In genomic region chr11:88610112-88610511, GRCm38 (mm10) we compare ENCODE assay signal across 22 mouse cellular contexts.
A peak's percentile ranks its signal among the peaks of the same experiment; 100 is the strongest.
DNase-seq lines count a peak whose midpoint lies in the region; ATAC-seq and TF ChIP-seq lines count a peak whose summit lies in the region.
"Had no signal": no experiment of that assay in that cellular context is flagged by ENCODE, and none has a peak within 500 bp of the region (broad histone marks: within the 10 kb centered on the region; RNA-seq: fewer than 3 reads in every experiment).

No protein-coding gene starts in this region.

- H3K4me1 ChIP-seq in heart, embryonic 10.5 days, result peaks cover 84% of the 10 kb centered on the region
- H3K4me1 ChIP-seq in midbrain, embryonic 14.5 days (ENCODE audit: control insufficient read depth, insufficient read depth, low read length), result peaks cover 30% of the 10 kb centered on the region
- H3K4me1 ChIP-seq in midbrain, postnatal 0 days (ENCODE audit: insufficient read depth, low read length), result peaks cover 11% of the 10 kb centered on the region
- peaks cover 54 to 93% of the 10 kb centered on the region in 2 experiments for H3K4me1 ChIP-seq in CH12.LX (ENCODE audit: control insufficient read depth in 1 of 2, insufficient read depth in 2 of 2)

- DNase-seq in heart, embryonic 10.5 days (ENCODE audit: low spot score), result no peak
- DNase-seq in heart, adult 9 months (ENCODE audit: low spot score in 2 of 2), result no peak
- no peak for DNase-seq in layer of hippocampus, adult 2 months (ENCODE audit: low spot score in 2 of 2)
- no peak for DNase-seq in layer of hippocampus, adult 18-20 months (ENCODE audit: low spot score in 2 of 2)
- DNase-seq in midbrain, embryonic 14.5 days, result no peak
- DNase-seq in midbrain, postnatal 0 days (ENCODE audit: low spot score), result no peak
- DNase-seq in CH12.LX (ENCODE audit: extremely low read depth), result peak; percentile 38
- DNase-seq in thymus, postnatal 4 days, result no peak
- DNase-seq: adrenal gland, adult 2 months; adrenal gland, adult 8-10 months; adrenal gland, postnatal 10 days; adrenal gland, postnatal 14 days; adrenal gland, postnatal 25 days; adrenal gland, postnatal 36 days; B cell, adult 2 months; cerebellum, adult 11 months; cerebellum, adult 11-12 months; cerebellum, adult 18-20 months had no signal

- peak overlapping the region; percentile 23; the same call in 1 of the 2 replicates for H3K27ac ChIP-seq in heart, embryonic 10.5 days
- peak overlapping the region; percentile 33; the same call in 1 of the 2 replicates for H3K27ac ChIP-seq in layer of hippocampus, adult 2 months
- H3K27ac ChIP-seq in midbrain, embryonic 14.5 days (replicated peaks; ENCODE audit: low read depth, low read length), result 0 out of 2 replicates have a peak overlapping the region, but pooled peaks have one; percentile 20
- H3K27ac ChIP-seq in midbrain, postnatal 0 days (ENCODE audit: low read depth, low read length), result no peak overlapping the region
- H3K27ac ChIP-seq in CH12.LX (ENCODE audit: insufficient read depth, low read depth), result peak overlapping the region; percentile 37

- H3K4me2 ChIP-seq in midbrain, embryonic 14.5 days (ENCODE audit: low read length), result no peak overlapping the region
- no peak overlapping the region for H3K4me2 ChIP-seq in midbrain, postnatal 0 days (ENCODE audit: low read depth, low read length, poor library complexity, severe bottlenecking)
- no peak overlapping the region for H3K4me2 ChIP-seq in CH12.LX (ENCODE audit: insufficient read depth, low read depth, poor library complexity, severe bottlenecking)

- TF ChIP-seq EP300 in CH12.LX (IDR thresholded peaks at IDR 0.05; ENCODE audit: low read length), result peak; percentile 69; the same call in 1 of the 2 replicates

- no peaks in the 10 kb centered on the region for H3K27me3 ChIP-seq in heart, embryonic 10.5 days (ENCODE audit: insufficient read depth, poor library complexity, severe bottlenecking)
- no peaks in the 10 kb centered on the region for H3K27me3 ChIP-seq in midbrain, embryonic 14.5 days (ENCODE audit: control insufficient read depth, insufficient read depth, low read length)
- H3K27me3 ChIP-seq in midbrain, postnatal 0 days (ENCODE audit: insufficient read depth, low read length), result no peaks in the 10 kb centered on the region
- H3K27me3 ChIP-seq in CH12.LX (replicated peaks), result no peaks in the 10 kb centered on the region
- H3K27me3 ChIP-seq: Patski had no signal

- in situ Hi-C loops in CH12.LX (cut with MboI; ENCODE audit: low pct_ligation_motif_present, low pct_unique_long_range_greater_than_20kb, low sequenced_read_pairs), result no loop called here

- no peak for TF ChIP-seq RAD21 in CH12.LX (IDR thresholded peaks at IDR 0.05; ENCODE audit: low read depth, low read length)

- peaks cover 8% of the 10 kb centered on the region; the same call in 1 of the 2 replicates for H3K36me3 ChIP-seq in heart, embryonic 10.5 days
- H3K36me3 ChIP-seq in midbrain, embryonic 14.5 days (ENCODE audit: control insufficient read depth, insufficient read depth, low read length), result no peaks in the 10 kb centered on the region
- H3K36me3 ChIP-seq in midbrain, postnatal 0 days (ENCODE audit: insufficient read depth, low read length), result no peaks in the 10 kb centered on the region
- H3K36me3 ChIP-seq in CH12.LX (replicated peaks in 1 of 2; ENCODE audit: control insufficient read depth in 1 of 2, insufficient read depth in 1 of 2, low read length in 1 of 2), result peaks cover 7 to 37% of the 10 kb centered on the region in 2 experiments

- no peaks in the 10 kb centered on the region for H3K9me3 ChIP-seq in heart, embryonic 10.5 days
- H3K9me3 ChIP-seq in midbrain, embryonic 14.5 days (ENCODE audit: control insufficient read depth, low read length), result no peaks in the 10 kb centered on the region
- no peaks in the 10 kb centered on the region for H3K9me3 ChIP-seq in midbrain, postnatal 0 days (ENCODE audit: low read length)
- H3K9me3 ChIP-seq in CH12.LX (replicated peaks; ENCODE audit: low read length), result no peaks in the 10 kb centered on the region
- H3K9me3 ChIP-seq: G1E had no signal

- H3K4me3 ChIP-seq in heart, embryonic 10.5 days, result no peak overlapping the region
- no peak overlapping the region for H3K4me3 ChIP-seq in layer of hippocampus, adult 2 months
- no peak overlapping the region for H3K4me3 ChIP-seq in midbrain, embryonic 14.5 days (replicated peaks; ENCODE audit: low read depth, low read length)
- H3K4me3 ChIP-seq in midbrain, postnatal 0 days (ENCODE audit: low read depth, low read length), result no peak overlapping the region
- peak overlapping the region in 1 of 3 experiments; percentile 4 for H3K4me3 ChIP-seq in CH12.LX (replicated peaks in 1 of 3; ENCODE audit: low read depth in 2 of 3, low read length in 2 of 3, poor library complexity in 1 of 3)

- no peak for TF ChIP-seq POLR2A in CH12.LX (IDR thresholded peaks at IDR 0.05; ENCODE audit: low read depth, low read length)

- no peak for ATAC-seq in midbrain, embryonic 14.5 days (ENCODE audit: low FRiP score, low TSS enrichment)
- no peak for ATAC-seq in midbrain, postnatal 0 days (ENCODE audit: low FRiP score)
- ATAC-seq: activated CD4-positive, CD25-positive, alpha-beta regulatory T cell, adult 4 months; CD4-positive, CD25-positive, alpha-beta regulatory T cell, adult 4 months; Patski had no signal

- 97% methylated on average over 1 of the region's 1 CpGs for WGBS in heart, embryonic 10.5 days
- 97% methylated on average over 1 of the region's 1 CpGs for WGBS in midbrain, embryonic 14.5 days
- WGBS in midbrain, postnatal 0 days, result 93% methylated on average over 1 of the region's 1 CpGs

- dilution Hi-C loops in CH12.LX (cut with MboI; ENCODE audit: extremely low pct_ligation_motif_present, extremely low pct_unique_long_range_greater_than_20kb, low sequenced_read_pairs), result no loop called here

- no peak overlapping the region for H3K9ac ChIP-seq in midbrain, embryonic 14.5 days (replicated peaks; ENCODE audit: low read length)
- no peak overlapping the region for H3K9ac ChIP-seq in midbrain, postnatal 0 days (replicated peaks; ENCODE audit: low read length, poor library complexity, severe bottlenecking)
- H3K9ac ChIP-seq in CH12.LX (ENCODE audit: insufficient read depth, low read depth), result no peak overlapping the region

- H3K79me2 ChIP-seq in CH12.LX (replicated peaks; ENCODE audit: control insufficient read depth, extremely low read depth, insufficient read depth, poor library complexity, severe bottlenecking), result peaks cover 14% of the 10 kb centered on the region

- no peak for TF ChIP-seq CTCF in layer of hippocampus, adult 2 months (conservative IDR thresholded peaks at IDR 0.05)
- TF ChIP-seq CTCF in midbrain, postnatal 0 days (IDR thresholded peaks at IDR 0.05), result no peak
- no peak for TF ChIP-seq CTCF in CH12.LX (conservative IDR thresholded peaks at IDR 0.05 in 1 of 2, IDR thresholded peaks at IDR 0.05 in 1 of 2; ENCODE audit: low read depth in 2 of 2, low read length in 2 of 2)

TF ChIP-seq in CH12.LX, 34 proteins besides CTCF, POLR2A, EP300 and RAD21:
- TF ChIP-seq TBP (conservative IDR thresholded peaks at IDR 0.05; ENCODE audit: low read depth, low read length), result no peak
- peak; percentile 48; the same call in 1 of the 2 replicates for TF ChIP-seq IRF4 (IDR thresholded peaks at IDR 0.05; ENCODE audit: low read depth, low read length)
- TF ChIP-seq ZNF384 (IDR thresholded peaks at IDR 0.05; ENCODE audit: low read depth, low read length), result peak; percentile 96
- peak; percentile 47; the same call in 1 of the 2 replicates for TF ChIP-seq ETS1 (conservative IDR thresholded peaks at IDR 0.05; ENCODE audit: low read depth, low read length)
